Mouse (Mus musculus) kidney, adult 11 months (tissue): ENCODE results near the gene Brdt.

Experiments
- DNase-seq: peaks from one replicate; pipeline ENCODE4 v3.0.0; 2022

Gene Brdt

DNA sequence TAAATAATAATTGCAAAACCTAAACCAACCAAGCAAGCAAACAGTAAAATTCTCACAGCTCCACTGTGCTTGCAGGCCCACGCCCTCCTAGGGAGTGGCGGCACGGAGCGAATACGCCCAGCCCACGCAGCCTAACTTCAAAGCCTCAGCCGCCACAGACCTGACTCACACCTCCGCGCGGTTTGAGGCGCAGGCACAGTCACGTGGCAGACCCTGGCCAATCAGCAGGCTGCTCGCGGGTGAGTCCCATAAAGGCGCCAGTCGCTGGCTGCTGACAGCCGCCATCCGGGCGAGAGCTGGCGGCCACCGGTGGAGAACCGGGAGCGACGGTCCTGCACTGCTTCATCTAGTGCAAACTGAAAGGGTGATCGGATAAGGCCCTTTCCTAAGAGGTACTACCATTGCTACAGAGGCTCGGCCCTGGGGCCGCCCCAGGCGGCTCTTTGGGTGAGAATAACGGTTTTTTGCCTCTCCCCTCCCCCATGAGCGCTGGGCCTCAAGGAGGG lies at the start of gene Brdt:
Gene Brdt (plus strand): TSS at position 244 of the 506 bp plus-strand sequence.
- no peak for DNase-seq

DNA sequence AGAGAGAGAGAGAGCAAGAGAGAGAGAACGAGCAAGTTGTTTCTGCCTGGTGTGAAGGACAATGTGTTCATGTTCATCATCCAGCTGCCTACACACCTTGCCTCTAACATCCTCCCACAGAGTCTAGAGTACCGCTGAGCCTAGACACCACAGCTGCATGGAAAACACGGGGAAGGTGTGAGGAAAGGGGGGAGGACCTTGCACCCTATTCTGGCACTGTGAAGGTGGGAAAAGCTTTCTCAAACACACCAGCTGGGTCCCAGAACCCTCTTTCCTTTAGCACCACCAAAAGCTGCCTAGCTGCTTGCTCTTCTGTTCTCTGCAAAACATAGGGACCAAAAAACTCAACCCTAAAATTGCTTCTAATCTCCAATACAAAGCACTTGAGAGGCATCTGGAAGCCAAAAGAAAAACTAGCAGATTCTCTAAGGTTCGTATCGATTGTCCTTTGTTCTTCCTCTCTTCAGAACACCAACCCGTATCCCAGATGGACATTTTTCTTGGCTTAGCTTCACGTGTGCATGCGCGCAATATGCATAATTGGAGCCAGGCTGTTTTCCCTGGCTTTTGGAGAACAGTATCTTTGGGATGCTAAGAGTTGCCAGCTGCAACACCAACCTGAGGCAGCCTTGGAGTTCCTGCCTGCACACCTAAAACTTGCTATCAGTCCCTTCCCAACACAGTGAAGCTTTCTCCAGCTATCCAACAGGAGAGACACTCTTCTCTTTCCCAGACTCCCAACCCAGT lies 48.2 kb upstream of the Brdt start:
- DNase-seq: no peak

DNA sequence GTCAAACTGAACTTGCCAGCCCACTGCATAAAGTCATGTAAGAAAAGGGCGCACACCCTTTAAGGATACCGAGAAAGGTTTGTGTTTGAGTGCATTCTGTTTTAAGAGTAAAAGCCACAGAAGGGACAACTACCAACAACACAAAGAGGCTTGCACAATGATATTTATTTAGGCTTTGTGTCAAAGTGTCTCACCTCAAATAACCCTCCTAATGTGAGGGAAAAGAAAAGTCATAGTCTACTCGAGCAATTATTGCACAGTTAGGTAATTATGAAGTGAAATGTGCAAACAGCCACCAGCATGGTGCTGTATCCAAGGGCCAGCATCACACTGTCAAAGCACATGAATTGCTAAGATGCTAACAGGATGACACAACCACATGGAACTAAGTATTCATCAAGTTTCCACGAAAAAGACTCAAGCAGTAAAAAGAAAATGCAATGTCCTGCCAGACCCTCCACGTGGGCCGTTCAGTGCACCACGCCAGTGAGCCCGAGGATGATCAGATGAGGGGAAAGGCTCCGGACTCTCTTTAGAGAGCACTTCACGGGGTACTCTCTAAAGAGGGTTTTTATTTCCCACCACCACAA lies 46.9 kb upstream of the Brdt start:
- DNase-seq: no peak

DNA sequence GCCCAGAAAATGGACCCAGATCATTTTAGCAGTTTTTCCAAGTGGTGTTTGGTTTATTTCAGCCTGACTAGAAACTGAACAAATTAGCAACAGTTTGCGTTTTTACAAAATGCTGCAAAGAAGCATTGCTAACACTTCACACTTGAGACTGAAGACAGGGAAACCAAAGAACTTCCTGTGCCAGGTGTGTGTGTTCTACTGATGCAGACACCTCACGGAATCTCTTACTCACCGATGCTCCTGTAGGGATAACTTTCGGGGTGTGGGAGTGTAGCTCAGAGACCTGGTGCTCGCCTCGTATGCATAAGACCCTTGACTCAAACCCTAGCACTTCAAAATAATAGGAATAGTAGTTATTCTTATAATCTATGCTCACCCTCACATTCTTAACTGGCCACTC lies 45.4 kb upstream of the Brdt start:
- no peak for DNase-seq

DNA sequence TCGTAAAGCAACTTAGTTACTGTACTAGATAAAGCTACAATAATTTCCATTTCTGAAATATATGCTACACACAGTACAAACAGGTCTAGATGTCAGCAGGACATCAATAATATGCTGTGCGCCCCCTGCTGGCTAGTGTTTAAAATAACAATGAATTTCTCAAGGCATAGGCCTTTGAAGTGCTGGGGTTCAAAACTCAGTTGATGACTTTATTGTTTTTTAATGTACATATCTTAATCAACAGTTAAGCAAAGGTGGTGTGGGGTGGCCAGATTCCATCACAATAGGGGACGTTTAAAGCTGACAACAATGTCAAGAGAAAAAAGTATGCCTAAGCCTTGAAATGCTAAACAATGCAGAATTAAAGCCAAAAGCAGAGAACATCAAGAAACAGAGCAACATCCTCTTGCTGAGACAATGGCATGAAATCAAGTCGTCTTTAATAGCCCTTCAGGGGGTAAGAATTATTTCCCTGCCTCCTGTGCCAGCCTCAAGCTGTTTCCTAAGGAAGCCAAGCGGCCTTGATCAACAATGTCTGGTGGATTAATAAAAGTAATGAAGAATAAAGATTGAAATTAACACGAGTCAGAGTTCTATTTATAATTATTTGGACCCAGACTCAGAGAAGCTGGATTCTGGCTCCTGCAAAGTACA lies 43.6 kb upstream of the Brdt start:
- DNase-seq: no peak

DNA sequence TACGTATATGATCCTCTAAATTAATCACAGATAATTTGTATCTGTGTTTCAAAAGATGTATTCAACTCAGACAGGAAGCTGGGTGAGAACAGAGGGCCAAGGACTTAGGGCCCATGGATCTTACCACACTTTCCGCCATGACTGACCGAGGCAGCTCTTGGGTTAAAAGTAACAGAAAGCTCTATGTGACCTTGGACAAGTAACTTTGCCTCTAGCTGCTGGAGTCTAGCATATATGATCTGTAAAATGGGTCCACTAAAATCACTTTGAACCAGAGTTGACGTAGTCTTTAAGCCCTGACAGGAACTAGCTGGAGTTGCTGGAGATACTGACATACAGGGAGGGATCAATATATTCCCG lies 43.1 kb upstream of the Brdt start:
- DNase-seq: no peak

DNA sequence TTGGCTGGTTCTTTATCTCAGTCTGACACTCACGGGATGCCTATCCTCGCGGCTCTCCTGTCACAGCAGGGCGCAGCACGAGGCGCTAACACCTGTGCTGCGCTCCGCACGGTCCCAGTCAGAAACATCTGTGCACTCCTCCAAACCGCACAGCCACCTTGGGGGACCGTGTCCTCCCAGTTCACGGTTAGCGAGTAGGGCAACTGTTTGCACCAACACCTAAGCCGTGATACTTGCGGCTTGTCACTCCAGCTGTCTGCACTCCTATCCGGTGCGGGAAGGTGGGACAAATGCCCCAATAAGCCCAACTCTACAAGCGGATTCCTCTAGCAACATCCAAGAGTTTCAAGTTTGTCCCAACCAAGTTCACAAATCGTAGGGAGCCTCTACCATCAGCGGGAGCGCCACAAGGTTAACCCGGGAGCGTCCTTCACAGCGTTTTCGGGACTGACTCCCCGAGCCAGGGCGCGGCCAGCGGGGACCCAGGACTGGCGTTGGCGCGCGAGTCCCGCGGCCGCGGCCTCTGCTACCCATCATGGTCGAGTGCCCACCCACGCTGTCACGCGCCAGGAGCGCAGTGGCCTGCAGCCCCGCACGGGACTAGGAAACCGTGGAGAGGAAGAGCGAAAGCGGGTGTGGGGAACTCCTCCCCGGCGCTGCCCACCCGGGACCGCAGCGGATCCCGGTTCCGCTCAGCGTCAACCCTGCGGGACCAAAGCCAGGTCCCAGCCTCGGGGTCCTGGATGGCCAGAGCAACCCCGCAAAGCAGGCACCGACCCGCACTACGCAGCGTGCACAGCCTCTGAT lies 42.3 kb upstream of the Brdt start:
- peak; percentile 40 for DNase-seq

DNA sequence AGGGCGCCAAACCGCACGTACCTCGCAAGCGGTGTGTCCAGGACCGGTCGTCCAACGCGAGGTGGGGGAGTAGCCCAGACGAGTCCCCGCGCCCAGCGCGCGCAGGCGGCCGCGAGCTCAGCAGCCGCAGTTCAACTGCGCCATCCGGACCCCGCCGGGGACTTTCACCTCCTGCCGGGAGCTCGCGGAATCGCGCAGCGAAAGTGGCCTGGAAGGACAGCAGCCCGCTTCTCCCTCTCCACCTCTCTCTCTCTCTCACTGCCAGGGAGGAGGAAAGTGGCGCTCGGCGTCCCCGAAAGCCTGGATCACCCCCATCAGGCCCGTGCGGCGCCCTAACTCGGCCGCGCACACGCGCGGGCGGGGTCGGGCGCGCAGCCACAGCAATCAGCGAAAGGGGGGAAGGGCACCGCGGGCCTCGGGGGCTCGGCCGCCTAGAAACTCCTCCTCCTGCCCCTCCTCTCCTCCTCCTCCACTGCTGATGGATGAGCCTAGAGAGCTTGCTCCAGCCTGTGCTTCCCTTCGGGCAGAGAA lies 41.7 kb upstream of the Brdt start, which contains the start of gene Tgfbr3:
Gene Tgfbr3 (minus strand): TSS at position 396 of the 531 bp plus-strand sequence.
- DNase-seq: peak; percentile 83

DNA sequence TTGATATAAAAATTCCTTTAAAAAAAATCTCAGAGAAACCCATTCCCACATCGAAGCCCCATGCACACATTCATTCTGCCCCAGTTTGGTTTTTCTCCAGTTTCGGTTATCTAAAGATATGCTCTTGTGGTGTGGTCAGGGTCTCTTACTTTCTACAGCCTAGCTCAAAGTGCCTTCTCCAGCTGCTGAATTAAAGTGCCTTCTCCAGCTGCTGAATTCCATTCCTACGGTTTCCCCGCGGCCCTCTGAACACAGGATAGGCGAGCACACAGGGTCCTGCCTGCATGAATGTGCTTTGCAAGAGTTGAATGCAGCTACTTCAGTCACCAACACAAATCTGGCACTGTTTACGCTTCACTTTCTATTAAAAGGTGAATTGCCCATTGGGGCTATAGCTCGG lies 41.0 kb upstream of the Brdt start:
- DNase-seq: no peak

DNA sequence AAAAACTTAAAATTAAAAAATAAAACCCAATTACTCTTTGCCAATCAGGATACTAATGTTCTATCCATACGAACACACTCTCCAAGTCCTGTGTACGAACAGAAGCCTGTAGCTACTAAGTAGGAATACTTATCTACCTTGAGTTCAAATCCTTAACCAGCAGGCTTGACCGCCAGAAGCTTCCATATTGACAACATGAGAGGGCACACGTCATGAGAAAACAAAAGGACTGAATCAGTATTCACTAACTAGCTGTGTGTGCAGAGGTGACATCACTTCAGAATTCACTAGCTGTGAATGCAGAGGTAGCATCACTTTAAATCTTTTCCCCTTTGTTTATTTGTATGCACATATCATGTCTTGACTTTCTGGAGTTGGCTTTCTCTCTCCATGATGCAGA lies 36.9 kb upstream of the Brdt start:
- no peak for DNase-seq

DNA sequence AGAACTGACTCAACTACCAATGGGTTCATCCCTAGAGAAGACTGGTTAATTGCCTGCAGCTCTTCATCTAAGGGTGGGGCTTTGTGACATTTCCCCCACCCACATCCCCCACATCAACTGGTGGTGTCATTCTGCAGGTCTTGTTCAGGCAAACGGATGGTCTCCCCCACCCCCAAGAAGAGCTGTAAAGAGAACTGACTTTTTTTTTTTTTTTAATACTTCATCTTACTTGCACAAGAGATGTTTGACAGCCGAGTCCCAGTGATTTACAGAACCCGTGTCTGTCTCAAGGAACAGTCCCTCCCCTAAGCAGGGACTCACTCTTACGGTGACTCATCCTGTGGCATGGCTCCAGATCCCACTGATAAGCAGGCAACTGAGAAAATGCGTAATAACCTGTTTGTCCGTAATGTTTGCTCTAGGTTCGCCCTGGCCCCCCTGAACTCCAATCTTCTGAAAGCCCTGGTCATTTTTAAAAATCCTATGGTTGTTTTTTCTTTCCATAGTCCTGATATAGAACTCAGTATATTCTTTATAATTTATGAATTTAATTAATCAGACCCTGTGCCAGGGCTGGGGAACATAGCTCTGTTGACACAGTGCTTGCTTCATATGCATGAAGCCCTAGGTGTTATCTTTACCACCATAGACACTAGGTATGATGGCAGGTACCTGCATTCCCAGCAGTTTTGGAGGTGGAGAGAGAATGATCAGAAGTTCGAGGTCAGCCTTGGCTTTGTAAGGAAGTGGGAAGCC lies 35.7 kb upstream of the Brdt start:
- DNase-seq: no peak

DNA sequence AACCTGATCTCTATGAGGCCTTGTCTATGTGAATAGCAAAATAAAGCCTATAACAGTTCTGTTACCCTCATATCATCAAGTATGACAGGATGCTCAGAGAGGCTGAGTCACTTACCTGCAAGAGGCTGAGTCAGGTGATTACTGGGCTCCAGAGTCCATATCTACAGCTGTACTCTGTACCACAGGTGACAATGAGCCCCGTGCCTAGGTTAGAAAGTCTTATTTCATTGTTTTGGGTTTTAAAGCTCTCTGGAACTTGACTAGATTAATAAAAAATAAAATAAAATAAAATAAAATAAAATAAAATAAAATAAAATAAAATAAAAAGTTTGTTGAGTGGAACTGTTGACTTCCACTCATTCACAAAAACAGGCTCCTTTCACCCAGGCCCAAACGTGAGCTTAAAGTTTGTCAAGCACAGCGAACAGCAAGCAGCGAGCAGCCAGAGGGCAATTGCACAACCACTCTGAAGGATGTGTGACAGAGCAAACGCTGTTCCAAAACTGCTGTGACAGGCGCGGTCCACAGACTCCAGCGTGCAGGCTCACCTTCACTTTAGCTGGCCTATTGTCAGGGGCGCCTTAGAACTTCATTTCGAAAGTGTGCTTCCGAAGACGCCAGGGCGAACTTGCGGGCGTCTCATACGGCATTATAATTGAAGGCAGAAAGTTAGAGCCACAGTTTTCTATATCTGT lies 35.0 kb upstream of the Brdt start:
- DNase-seq: no peak

DNA sequence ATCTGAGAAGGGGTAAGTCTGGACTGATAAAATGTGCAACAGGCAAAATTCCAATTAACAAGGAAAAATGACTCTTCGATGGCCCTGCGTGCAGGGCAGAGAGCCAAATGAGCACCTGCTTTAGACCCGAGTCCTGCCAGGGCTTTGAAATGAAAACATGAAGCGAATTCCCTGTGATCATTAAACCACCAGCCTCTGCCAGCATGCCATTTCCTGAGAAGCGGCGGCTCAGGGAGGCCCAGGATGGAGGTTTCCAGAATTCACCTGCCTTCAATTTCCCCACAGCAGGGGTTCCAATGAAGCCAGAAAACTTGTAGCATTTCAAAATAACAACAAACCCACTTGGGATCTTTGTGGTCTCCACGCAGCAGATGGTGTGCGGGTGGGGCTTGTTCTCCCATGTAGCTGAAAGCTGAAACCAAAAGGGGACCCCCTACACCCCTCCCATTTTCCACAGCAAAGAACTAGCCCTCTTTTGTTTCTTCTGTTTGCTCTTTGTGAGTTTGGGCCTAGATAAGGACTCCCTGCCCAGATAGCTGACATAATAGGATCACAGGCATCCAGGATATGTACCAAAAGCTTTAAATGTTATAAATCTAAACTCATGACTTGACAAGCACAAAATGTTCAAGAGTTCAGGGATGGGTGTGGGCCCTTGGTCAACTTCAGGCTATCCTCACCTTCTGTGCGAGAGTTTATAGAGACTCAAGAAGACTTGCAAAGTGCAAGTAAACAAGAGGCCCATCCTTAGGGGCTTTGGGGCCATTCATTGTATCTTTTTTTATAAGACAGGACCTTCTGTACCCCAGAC lies 34.2 kb upstream of the Brdt start:
- DNase-seq: peak; percentile 52

DNA sequence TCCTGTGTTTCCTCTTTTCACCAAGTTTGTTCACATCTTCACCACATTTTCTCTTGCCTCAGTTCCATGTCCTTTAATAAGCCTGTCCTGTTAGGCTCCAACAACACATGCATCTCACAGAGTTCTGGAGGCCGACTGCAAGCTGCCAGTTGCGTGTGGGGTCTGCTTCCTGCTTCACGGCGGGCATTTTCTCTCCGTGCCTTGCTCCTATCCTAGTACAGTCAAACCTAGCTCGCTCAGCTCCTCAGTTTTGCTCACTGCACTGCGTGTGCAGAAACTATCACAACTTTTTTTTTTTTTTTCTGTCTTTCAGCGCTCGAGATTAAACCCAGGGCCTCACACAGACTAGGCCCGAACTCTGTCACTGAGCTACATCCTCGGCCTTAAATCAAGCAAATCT lies 32.1 kb upstream of the Brdt start:
- DNase-seq: no peak

DNA sequence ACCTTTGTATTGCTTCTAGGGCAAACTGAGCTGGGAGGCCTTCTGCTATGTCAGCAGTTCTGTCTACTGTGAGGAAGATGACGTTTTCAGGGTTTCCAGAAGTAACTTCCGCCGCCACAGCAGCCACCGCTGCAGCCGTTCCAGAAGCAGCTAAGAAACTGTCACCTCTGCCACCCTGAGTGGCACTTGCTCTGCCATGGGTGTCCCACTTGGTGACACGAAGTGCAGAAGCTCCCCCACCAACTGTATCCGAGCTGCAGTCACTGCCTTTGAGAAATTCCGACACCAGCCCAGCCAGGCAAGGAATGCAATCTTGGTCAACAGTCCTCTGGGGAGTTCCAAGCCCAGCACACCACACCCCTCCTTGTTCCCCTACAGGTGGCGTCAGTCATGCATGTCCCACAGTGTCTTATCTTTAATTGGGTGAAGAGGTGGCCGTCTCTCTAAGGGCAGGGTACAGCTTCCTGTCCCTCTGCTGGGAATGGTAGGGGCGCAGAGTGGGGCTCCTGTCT lies 27.6 kb upstream of the Brdt start:
- no peak for DNase-seq

DNA sequence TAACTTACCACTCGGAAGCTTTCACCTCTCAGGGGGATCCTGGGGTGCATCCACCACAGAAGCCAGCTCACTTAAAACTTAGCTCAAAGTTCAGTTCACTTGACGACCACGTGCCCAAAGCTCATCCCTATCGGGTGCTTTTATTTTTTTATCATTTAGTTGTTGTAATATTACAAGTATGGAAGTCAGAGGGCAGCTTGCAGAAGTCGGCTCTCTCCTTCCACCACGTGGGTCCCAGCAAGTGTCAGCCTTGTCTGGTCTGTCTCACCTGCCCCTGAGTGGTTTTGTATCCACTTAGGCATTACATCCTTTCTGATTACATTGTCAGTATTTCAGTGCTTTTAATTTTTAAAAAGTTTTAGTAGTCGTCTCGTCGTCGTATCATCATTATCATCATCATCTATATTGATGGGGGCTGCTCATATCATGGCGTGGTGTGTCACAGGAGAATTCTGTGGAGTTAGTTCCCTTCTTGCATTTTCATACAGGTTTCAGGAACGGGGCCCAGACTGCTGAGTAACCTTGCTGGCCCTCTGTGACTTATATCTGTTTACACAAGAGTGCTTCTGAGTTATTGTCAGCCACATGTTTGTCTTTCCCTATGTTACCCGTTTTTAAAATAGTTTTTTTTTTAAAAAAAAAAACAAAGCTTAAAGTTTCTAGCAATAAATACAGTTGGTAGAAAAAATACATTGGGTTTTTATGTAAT lies 26.7 kb upstream of the Brdt start:
- no peak for DNase-seq

DNA sequence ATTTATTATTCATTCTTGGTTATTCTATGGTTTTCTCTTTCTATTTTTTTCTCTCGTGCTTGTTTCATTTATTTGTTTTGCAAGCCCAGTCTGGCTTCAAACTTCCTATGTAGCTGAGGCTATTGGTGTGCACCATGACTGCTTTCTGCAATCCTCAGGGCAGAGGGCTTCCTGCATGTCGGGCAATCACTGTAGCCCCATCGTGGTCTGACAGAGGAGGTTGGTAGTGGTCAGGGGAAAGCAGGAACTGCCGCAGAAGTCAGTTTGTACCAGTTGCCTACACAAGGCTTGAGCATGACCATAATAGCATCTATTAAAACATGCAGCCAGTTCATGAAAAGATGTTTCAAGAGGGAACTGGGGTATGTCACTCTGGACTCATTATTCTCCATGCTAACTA lies 23.5 kb upstream of the Brdt start:
- DNase-seq: no peak

DNA sequence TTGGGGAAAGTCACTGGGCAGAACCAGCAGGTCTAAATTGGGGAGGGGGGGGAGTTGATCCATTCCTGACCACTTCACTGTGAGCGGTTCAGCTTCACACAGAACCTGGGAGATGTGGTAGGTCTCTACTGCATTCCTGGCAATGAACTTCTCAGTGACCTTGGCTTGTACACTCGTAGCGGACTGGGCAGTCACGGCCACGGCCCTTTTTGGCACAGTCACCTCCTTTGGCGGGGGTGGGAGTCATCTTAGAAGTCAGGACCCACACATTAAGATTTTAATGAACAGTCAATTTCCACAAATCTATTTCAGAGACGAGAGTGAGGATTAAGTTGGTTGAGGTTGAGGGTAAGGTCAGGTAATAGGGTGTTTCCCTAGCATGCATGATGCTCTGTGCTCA lies 13.8 kb upstream of the Brdt start:
- DNase-seq: no peak

DNA sequence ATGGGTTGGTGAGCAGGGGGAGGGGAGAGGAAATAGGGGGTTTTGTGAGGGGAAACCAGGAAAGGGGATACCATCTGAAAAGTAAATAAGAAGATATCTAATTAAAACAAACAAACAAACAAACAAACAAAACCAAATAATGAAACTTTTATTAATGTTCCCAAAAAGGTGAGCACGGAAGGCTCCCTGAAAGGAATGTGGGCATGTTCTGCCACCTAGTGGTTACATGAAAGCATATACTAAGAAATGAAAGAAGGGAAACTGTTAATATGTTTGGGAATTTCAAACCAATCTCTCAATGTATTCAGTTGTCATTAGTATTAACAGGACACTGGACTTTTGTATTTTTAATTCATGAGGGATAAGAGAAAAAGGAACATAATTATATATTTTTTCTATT lies 10.3 kb upstream of the Brdt start:
- no peak for DNase-seq

DNA sequence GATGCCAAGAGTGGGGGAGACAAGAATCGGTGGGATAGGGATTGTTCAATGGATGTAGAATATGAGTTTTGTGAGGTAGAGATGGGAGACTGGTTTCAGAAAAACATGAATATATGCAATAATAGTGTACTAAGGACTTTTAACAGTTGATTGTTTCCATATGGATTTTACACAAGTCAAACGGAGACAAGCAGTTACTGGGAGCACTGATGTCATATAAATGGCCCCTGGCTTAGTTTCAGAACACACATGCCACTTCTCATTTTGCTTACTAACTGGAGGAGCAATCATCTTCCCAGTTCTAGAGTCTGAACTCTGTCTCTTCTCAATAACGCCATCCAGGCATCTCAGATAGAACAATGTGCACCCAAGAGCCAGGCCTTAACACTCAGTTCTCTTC lies 9.4 kb downstream of the Brdt start:
- DNase-seq: no peak
